Comparison of ENCODE assay signal across 10 mouse cellular contexts in genomic region chr5:88690681-88691505, GRCm38 (mm10).
"Had no signal": no experiment of that assay in that cellular context is flagged by ENCODE, and none has a peak within 500 bp of the region (broad histone marks: within the 10 kb centered on the region; RNA-seq: fewer than 3 reads in every experiment).

No protein-coding gene starts in this region.

- DNase-seq: kidney, adult 18-20 months; kidney, postnatal 14 days; left cerebral cortex, postnatal 4 days; lung, adult 2 months; thymus, postnatal 4 days had no signal

- H3K36me3 ChIP-seq: kidney, embryonic 15.5 days; limb, embryonic 13.5 days; midbrain, embryonic 15.5 days; neural tube, embryonic 12.5 days had no signal

- H3K9me3 ChIP-seq: kidney, embryonic 15.5 days; limb, embryonic 13.5 days; midbrain, embryonic 15.5 days; neural tube, embryonic 12.5 days had no signal

- H3K4me1 ChIP-seq: kidney, embryonic 15.5 days; limb, embryonic 13.5 days; midbrain, embryonic 15.5 days; neural tube, embryonic 12.5 days had no signal

- H3K4me2 ChIP-seq: kidney, embryonic 15.5 days; limb, embryonic 13.5 days; midbrain, embryonic 15.5 days; neural tube, embryonic 12.5 days had no signal

- ATAC-seq: midbrain, embryonic 15.5 days had no signal

- H3K27ac ChIP-seq: kidney, embryonic 15.5 days; limb, embryonic 13.5 days; midbrain, embryonic 15.5 days; neural tube, embryonic 12.5 days; stomach, postnatal 0 days had no signal

- H3K27me3 ChIP-seq: midbrain, embryonic 15.5 days; neural tube, embryonic 12.5 days had no signal

- H3K9ac ChIP-seq: kidney, embryonic 15.5 days; limb, embryonic 13.5 days; midbrain, embryonic 15.5 days; neural tube, embryonic 12.5 days had no signal

- H3K4me3 ChIP-seq: kidney, embryonic 15.5 days; limb, embryonic 13.5 days; midbrain, embryonic 15.5 days; neural tube, embryonic 12.5 days had no signal
